Mouse (Mus musculus): ENCODE results near the gene Vil1.

Gene Vil1

DNA sequence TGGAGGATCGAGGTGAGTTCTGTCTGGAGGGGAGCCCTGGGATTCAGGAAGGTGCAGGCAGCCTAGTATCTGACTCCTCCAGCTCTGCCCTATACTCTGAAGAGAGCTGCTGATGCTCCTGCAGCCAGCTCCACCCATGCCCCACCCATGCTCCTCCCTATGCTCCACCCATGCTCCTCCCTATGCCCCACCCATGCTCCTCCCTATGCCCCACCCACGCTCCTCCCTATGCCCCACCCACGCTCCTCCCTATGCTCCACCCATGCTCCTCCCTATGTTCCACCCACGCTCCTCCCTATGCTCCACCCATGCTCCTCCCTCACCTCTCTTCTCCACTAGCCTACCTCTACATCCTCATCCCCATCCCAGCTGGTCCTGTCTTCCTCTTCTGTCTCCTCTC is 6.0 kb downstream of the Vil1 start:
- peak in 1 of 2 experiments; percentile 27 for DNase-seq

DNA sequence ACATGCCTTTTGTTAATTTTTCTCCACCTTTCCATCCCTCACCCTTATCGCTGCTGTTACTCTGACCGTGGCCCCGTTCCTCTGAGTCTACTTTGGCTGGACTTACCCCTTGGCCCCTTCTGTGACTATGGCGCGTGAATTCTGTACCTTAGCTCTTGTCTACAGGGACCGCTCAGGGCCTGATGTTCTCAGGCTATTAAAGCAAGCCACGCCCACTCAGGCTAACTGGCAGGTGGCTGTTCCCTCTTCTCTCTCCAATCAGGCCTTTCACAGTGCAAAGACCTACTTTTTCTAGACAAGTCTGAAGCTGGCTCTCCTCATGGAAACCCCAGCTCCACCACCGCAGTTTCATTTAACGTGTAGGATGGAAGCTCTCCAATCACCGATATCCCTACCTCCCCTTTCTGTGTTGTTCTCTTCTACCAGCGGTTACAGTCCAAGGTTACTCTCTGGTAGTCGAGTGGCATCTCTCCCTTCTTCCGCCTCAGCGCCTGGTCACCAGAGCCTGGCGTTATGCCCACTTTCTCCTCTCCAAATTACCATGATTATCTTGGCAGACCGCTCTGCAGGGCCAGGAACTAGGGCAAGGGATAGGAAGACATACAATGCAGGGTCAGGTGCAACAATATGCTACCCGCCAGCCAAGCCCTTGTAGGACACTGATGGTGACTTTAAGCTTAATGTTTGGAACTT is 9.7 kb downstream of the Vil1 start:
- DNase-seq = no peak

GRCm38 (mm10) chr1:74419440-74419794 is 10.2 kb downstream of the Vil1 start:
- DNase-seq = no peak

GRCm38 (mm10) chr1:74423147-74423546 is 14.0 kb downstream of the Vil1 start:
- no peak for DNase-seq

- DNase-seq = no peak
These were observed 16.7 kb downstream of the Vil1 start for GRCm38 (mm10) chr1:74425845-74426244.

- DNase-seq = no peak
These were observed 24.0 kb downstream of the Vil1 start for GRCm38 (mm10) chr1:74433220-74433619.

GRCm38 (mm10) chr1:74434596-74434995 is 25.4 kb downstream of the Vil1 start:
- DNase-seq = no peak

GRCm38 (mm10) chr1:74435563-74435962 is 26.4 kb downstream of the Vil1 start:
- peak; percentile 20 to 27 for DNase-seq

- DNase-seq = no peak
These were observed 28.7 kb downstream of the Vil1 start for GRCm38 (mm10) chr1:74437702-74438427.

DNA sequence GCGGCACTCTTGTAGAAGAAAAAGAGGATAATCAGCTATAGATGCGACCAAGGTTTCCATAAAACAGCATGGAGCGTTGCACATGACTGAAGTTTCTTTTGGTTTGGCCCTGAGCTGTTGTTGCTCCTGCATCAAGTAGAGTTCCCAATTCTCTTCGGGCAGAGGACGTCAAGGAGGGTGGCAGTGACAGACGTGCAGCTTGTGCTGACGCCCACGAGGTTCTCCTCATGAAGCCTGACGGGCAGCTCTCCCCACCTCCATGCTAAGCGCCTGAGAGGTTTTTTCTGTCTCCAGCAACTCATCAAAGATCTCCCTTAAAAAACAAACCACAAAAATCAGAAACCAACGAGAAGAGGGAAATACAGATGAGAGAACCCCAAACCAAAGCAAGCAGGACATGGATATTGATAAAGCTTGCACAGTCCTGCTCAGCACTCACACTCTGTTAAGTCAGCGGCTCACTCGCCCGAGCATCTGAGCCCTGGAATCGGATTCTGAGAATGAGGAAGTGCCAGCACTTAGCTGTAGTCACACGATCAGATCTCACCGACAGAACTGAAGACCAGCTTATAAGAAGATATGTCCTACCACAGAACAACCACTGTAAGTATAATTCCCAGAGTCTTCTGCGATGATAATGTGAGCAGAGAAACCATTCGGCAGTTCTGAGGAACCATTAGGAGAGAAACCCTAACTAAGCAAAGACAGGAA is 30.1 kb downstream of the Vil1 start:
- no peak for DNase-seq

DNA sequence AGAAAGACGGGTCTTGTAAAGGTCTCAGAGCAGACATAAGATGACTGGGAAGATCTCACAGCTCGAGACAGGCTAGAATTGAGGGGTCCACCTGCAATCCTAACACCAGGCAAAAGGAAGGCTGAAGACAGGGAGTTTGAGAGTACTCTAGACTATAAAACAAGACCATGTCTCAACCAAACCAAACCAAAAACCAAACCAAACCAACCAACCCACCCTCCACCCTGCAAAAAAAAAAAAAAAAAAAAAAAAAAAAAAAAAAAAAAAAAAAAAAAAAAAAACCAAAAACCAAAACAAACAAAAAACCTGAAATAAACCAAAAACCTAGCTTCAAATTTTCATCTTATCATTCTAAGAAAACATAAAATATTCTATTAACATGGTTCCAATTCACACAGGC is 35.4 kb downstream of the Vil1 start:
- DNase-seq = no peak

- no peak for DNase-seq
These were observed 43.5 kb downstream of the Vil1 start for GRCm38 (mm10) chr1:74452611-74453045.

DNA sequence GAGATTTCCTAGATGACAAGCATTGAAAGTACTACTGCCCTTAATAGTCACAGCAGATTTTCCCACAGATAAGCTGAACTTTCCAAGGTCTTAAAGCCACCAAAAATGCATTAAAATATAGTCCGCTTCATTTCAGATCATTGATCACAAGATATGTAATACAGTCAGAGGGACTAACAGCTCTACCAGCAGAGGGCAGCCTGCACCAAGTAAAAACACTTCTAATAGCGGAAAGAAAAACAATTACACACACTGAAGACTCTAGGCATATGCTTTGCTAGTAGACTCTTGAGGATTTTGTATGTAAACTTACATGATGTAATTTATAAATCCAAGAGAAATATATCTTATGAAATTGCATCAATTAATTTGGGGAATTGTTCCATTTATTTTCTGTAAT is 51.1 kb downstream of the Vil1 start:
- DNase-seq = peak; percentile 8 to 13

Data from thymus, postnatal 36 days (tissue).